Mouse (Mus musculus): ENCODE results near the gene Tstd2. TPM values are rescaled to one million over a fixed set of nuclear protein-coding genes. Genes with fewer than 3 reads are reported as not detected.

Tstd2 gene
- polyA plus RNA-seq, 1 experiment from 2014 or later, result 66.0 TPM

DNA sequence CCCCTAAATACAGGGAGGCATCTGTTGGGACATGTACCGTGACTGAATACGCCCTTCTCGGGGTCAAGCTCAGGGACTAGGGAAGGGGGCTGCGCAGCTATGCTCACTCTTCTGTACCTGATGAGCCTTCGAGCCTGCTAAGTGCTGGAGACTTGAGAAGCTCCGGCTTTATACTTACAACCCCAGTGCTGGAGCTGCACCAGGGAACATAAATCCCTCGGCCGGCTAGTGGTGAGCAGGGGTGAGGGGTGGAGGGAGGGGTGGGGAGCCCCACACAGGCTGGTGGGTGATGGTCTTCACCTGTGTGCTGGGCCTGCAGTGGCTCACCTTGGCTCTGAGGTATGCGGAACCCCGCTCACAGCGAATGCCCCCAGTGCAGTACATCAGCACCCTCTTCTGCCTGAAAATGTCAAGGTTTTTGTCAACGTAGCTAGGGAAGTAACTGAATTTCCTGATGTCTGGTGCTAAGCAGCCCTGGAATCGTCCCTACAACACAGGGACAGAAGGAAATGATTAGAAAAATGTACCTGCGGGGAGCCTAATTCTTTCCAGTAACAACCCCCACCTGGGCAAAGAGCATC lies 18.9 kb downstream of the Tstd2 start:
- Histone ChIP-seq H3K4me2 (no peak overlapping the region), H3K9me3 (no peaks in the 10 kb centered on the region), H3K4me1 (replicated peaks) (no peaks in the 10 kb centered on the region), H3K27ac (no peak overlapping the region), H3K36me3 (peaks cover 97% of the 10 kb centered on the region), H3K4me3 (replicated peaks) (no peak overlapping the region), H3K9ac (replicated peaks) (no peak overlapping the region), H3K27me3 (no peaks in the 10 kb centered on the region)
- WGBS, result 86% methylated on average over 14 of the region's 14 CpGs
- ATAC-seq (ENCODE audit: insufficient number of reproducible peaks, insufficient read depth, low FRiP score, low TSS enrichment, low read depth), result no peak

DNA sequence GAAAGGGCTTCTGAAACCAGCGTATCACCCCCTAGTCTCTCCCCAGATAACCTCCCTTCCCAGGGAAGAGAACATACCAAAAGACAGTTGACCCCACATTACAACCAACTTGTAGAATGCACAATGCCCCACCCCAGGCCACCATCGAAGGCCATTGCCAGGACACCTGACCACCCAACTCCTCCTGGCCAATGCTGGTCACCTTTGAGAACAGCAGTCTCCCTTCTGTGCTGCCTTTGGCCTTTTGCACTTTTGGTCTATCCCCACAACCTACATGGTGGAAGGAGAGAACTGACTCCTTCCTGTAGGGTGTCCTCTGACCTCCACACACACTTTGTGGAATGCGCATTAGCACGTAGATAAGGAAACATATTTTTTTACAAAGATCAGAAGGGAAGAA lies 21.0 kb downstream of the Tstd2 start:
- no peaks in the 10 kb centered on the region for H3K27me3 ChIP-seq
- H3K9me3 ChIP-seq, result no peaks in the 10 kb centered on the region
- no peaks in the 10 kb centered on the region for H3K4me1 ChIP-seq (replicated peaks)
- H3K27ac ChIP-seq, result no peak overlapping the region
- no peak overlapping the region for H3K4me2 ChIP-seq
- H3K9ac ChIP-seq (replicated peaks), result no peak overlapping the region
- peaks cover 90% of the 10 kb centered on the region for H3K36me3 ChIP-seq
- 97% methylated on average over 4 of the region's 4 CpGs for WGBS
- ATAC-seq (ENCODE audit: insufficient number of reproducible peaks, insufficient read depth, low FRiP score, low TSS enrichment, low read depth), result no peak
- no peak overlapping the region for H3K4me3 ChIP-seq (replicated peaks)

DNA sequence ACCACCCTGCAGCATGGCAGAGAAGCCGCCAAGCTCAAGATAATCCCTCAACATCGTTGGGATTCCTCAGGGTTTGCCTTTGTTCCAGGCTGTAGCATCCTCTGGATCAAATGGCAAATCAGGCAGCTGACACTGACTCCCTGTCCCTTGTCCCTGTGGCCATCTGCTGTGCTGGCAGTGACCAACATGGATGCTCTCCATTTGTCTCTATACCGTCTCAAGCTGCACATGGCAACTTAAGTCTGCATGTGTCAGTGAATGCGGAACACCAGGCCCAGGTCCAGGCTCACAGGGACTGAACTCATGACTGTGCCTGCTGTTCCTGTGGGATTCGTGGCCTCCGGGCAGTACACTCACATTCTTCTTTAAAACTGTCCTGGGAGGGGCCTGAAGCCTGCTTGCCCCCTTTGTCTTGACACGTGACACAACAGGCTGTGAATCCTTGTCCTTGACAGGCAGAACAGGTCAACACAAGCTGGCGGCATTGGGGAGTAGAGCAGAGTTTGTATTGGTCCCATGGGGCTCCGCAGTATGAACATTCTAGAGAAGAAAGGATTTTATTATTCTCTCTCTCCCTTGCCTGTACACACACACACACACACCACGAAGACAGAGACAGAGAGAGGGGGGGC lies 21.8 kb downstream of the Tstd2 start:
- Histone ChIP-seq H3K4me1 (replicated peaks) (no peaks in the 10 kb centered on the region), H3K4me2 (no peak overlapping the region), H3K27ac (no peak overlapping the region), H3K9me3 (no peaks in the 10 kb centered on the region), H3K9ac (replicated peaks) (no peak overlapping the region), H3K4me3 (replicated peaks) (no peak overlapping the region), H3K36me3 (peaks cover 83% of the 10 kb centered on the region), H3K27me3 (no peaks in the 10 kb centered on the region)
- WGBS, result 79% methylated on average over 10 of the region's 10 CpGs
- ATAC-seq (ENCODE audit: insufficient number of reproducible peaks, insufficient read depth, low FRiP score, low TSS enrichment, low read depth), result no peak

DNA sequence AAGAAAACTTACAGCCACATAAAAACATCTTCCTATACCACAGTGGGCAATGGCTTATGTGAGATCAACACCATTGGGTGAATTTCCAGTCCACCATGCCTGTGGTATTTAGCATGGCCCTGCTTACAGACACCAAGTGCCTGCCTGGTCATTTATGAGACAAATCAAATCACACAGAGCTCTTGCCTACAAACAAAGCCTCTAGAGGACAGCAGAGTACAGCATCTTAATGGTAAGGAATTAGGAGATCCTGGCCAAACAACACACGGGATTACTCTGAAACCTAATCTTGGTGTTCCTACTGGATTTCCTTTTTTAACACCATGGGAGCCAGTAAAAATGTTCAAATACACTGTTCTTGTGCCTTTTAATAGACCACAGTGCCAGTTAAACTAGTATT lies 23.2 kb downstream of the Tstd2 start:
- Histone ChIP-seq H3K4me3 (replicated peaks) (no peak overlapping the region), H3K27me3 (no peaks in the 10 kb centered on the region), H3K9me3 (no peaks in the 10 kb centered on the region), H3K4me2 (no peak overlapping the region), H3K9ac (replicated peaks) (no peak overlapping the region), H3K4me1 (replicated peaks) (no peaks in the 10 kb centered on the region), H3K36me3 (peaks cover 70% of the 10 kb centered on the region), H3K27ac (no peak overlapping the region)
- WGBS, result 72% methylated on average over 1 of the region's 1 CpGs
- no peak for ATAC-seq (ENCODE audit: insufficient number of reproducible peaks, insufficient read depth, low FRiP score, low TSS enrichment, low read depth)

DNA sequence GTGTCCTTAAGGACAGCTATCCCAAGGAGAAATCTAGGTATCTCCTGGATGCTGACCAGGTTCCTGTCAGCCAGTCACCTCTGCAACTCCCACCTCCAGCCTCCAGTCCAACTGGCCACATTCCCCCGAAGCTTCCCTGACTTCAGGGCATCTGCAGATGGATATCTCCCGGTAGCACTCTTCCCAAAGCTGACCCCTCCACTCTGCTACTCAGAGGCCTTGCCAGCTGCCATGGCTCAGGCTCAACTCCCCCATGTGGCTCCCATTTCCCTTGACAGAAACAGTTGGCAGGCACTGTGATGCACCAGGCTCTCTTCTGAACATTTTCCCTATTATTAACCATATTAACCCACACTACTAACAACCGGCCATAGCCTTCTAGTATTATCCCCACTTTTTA lies 27.1 kb downstream of the Tstd2 start:
- no peak for ATAC-seq (ENCODE audit: insufficient number of reproducible peaks, insufficient read depth, low FRiP score, low TSS enrichment, low read depth)
- no peak overlapping the region for H3K4me3 ChIP-seq (replicated peaks)
- no peak overlapping the region for H3K27ac ChIP-seq
- no peaks in the 10 kb centered on the region for H3K4me1 ChIP-seq (replicated peaks)
- peaks cover 30% of the 10 kb centered on the region for H3K36me3 ChIP-seq
- no peak overlapping the region for H3K4me2 ChIP-seq
- H3K27me3 ChIP-seq, result no peaks in the 10 kb centered on the region
- H3K9ac ChIP-seq (replicated peaks), result no peak overlapping the region
- no peaks in the 10 kb centered on the region for H3K9me3 ChIP-seq
- 80% methylated on average over 3 of the region's 3 CpGs for WGBS

DNA sequence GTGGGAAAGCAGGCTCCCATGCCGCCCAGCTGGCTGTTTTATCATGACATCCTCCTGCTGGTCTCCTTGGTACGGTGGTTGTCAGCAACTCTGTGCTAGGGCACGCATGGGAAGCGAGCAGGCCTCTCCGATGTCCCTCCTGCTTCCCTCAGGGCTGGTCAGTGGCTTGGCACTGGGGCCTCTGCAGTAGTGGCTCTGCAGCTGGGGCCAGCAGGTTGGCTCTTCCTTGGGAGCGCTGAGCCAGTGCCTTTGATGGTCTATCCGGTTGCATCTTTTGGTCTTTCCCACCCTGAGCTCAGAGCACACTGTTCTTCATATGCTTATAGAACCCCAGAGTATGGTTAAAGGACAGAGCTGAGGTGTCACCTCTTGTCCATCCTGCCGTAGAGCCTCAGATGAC lies 28.4 kb downstream of the Tstd2 start:
- no peak for ATAC-seq (ENCODE audit: insufficient number of reproducible peaks, insufficient read depth, low FRiP score, low TSS enrichment, low read depth)
- H3K27ac ChIP-seq, result no peak overlapping the region
- H3K4me1 ChIP-seq (replicated peaks), result no peaks in the 10 kb centered on the region
- no peak overlapping the region for H3K9ac ChIP-seq (replicated peaks)
- WGBS, result 86% methylated on average over 8 of the region's 8 CpGs
- H3K4me2 ChIP-seq, result no peak overlapping the region
- H3K36me3 ChIP-seq, result peaks cover 18% of the 10 kb centered on the region
- H3K27me3 ChIP-seq, result no peaks in the 10 kb centered on the region
- H3K4me3 ChIP-seq (replicated peaks), result no peak overlapping the region
- no peaks in the 10 kb centered on the region for H3K9me3 ChIP-seq

DNA sequence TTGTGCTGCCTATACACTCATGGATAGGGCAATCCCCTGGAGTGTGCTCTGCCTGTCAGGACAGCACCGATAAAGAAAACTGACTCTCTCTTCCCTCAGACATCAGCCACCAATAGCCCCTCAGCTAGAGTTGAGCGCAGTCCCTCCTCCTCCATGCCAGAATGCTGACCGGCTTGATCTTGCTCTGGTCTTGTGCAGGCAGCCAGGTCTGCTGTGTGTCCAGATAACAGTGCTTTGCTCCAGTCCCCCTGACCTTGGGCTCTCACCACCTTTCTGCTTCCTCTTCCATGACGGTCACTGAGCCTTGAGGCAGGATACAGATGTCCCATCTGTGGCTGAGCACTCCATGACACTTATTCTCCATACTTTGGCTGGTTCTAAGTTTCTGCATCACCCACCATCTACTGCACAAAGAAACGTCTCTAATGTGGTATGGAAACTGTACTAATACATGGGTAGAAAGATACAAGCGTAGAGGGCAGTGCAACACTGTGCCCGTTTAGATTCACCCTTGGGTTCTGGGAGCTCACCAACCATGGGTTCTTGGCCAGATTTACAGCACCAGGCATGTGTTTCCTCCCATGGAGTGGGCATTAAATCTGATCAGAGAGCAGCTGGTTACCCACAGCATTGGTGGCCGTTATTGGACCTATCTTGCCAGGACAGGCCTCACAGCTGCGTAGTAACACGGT lies 36.3 kb downstream of the Tstd2 start:
- no peak overlapping the region for H3K27ac ChIP-seq
- WGBS, result 88% methylated on average over 10 of the region's 10 CpGs
- no peaks in the 10 kb centered on the region for H3K36me3 ChIP-seq
- no peak overlapping the region for H3K4me3 ChIP-seq (replicated peaks)
- no peak overlapping the region for H3K4me2 ChIP-seq
- H3K27me3 ChIP-seq, result no peaks in the 10 kb centered on the region; the same call in 1 of the 2 replicates
- H3K4me1 ChIP-seq (replicated peaks), result peaks cover 9% of the 10 kb centered on the region
- no peak for ATAC-seq (ENCODE audit: insufficient number of reproducible peaks, insufficient read depth, low FRiP score, low TSS enrichment, low read depth)
- H3K9me3 ChIP-seq, result no peaks in the 10 kb centered on the region
- no peak overlapping the region for H3K9ac ChIP-seq (replicated peaks)

DNA sequence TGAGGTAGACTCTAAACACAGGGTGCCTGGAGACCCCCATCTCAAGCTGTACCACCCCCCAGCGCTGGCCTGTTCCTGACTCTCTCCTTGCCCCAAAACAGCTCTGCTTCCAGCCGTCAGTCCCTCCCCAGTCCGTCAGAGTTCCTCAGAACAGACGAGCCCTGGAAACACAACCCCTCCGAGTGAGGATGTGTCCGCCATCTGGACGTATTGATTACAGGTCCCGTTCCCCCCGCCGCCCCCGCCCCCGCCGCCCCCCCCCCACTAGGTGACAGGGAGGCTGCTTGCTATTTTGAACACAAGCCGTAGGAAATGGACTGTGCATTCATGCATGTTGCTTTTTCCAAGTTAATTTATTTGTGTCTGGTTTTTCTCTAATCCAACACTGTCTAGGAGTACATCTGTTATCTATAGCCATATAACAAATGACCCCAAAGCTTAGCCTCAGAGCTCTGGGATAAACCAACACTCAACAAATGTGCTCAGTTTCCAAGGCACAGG lies 37.2 kb downstream of the Tstd2 start:
- Histone ChIP-seq H3K27me3 (no peaks in the 10 kb centered on the region; the same call in 1 of the 2 replicates), H3K4me1 (replicated peaks) (peaks cover 9% of the 10 kb centered on the region), H3K9ac (replicated peaks) (no peak overlapping the region), H3K4me2 (peak overlapping the region; percentile 37), H3K4me3 (replicated peaks) (no peak overlapping the region), H3K36me3 (no peaks in the 10 kb centered on the region), H3K9me3 (no peaks in the 10 kb centered on the region), H3K27ac (peak overlapping the region; percentile 69)
- ATAC-seq (ENCODE audit: insufficient number of reproducible peaks, insufficient read depth, low FRiP score, low TSS enrichment, low read depth), result peak; percentile 68; the same call in 1 of the 2 replicates
- WGBS, result 11% methylated on average over 14 of the region's 14 CpGs

DNA sequence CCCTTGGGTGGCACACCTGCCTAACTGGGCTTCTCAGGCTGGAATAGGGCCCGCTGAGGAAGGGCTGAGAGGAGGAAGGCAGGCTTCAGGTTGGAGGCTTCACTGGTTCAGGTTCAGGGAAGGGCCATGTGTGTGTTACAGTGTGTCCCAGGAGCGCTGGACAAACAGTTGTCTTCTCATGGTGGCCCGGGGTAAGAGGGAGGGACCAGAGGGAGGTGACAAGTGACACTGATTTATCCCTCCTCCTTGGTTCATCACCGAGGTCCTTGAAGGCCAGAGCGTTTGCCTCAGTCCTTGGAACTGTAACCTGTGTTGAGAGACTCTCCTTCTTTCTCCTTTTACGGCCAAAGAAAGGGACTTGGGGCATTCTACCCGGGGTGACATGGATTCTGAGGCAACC lies 38.0 kb downstream of the Tstd2 start:
- WGBS, result 44% methylated on average over 7 of the region's 7 CpGs
- no peak for ATAC-seq (ENCODE audit: insufficient number of reproducible peaks, insufficient read depth, low FRiP score, low TSS enrichment, low read depth)

DNA sequence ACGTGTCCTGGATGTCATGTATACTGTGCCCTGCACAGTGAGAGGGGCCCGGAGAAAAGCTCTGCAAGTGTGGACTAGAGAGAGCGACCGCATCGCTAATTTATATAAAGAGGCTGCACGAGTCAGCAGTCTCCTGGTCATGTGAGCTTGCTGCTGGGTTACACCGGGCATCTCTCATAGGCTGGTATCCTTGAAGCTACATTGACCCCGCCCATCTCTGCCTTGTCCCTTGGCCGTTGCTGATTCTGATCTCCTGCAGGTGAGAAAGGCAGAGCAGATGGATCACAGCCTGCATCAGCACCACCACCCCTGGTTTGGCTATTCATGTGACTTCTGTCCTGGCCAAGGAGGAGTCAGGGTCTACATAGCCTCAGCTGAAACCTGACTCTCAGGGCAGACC lies 39.4 kb downstream of the Tstd2 start:
- Histone ChIP-seq H3K9me3 (no peaks in the 10 kb centered on the region), H3K4me1 (replicated peaks) (peaks cover 9% of the 10 kb centered on the region), H3K9ac (replicated peaks) (no peak overlapping the region), H3K27me3 (no peaks in the 10 kb centered on the region; the same call in 1 of the 2 replicates), H3K36me3 (no peaks in the 10 kb centered on the region), H3K4me2 (no peak overlapping the region), H3K4me3 (replicated peaks) (no peak overlapping the region), H3K27ac (no peak overlapping the region)
- 74% methylated on average over 9 of the region's 9 CpGs for WGBS
- ATAC-seq (ENCODE audit: insufficient number of reproducible peaks, insufficient read depth, low FRiP score, low TSS enrichment, low read depth), result no peak

More for the DNA sequence above, 38.0 kb downstream of the Tstd2 start:
- H3K36me3 ChIP-seq, result no peaks in the 10 kb centered on the region
- H3K27me3 ChIP-seq, result no peaks in the 10 kb centered on the region; the same call in 1 of the 2 replicates
- H3K4me2 ChIP-seq, result no peak overlapping the region
- peak overlapping the region; percentile 69 for H3K27ac ChIP-seq
- no peak overlapping the region; the same call in 1 of the 2 replicates for H3K9ac ChIP-seq (replicated peaks)
- no peak overlapping the region for H3K4me3 ChIP-seq (replicated peaks)
- peaks cover 9% of the 10 kb centered on the region for H3K4me1 ChIP-seq (replicated peaks)
- no peaks in the 10 kb centered on the region for H3K9me3 ChIP-seq

DNA sequence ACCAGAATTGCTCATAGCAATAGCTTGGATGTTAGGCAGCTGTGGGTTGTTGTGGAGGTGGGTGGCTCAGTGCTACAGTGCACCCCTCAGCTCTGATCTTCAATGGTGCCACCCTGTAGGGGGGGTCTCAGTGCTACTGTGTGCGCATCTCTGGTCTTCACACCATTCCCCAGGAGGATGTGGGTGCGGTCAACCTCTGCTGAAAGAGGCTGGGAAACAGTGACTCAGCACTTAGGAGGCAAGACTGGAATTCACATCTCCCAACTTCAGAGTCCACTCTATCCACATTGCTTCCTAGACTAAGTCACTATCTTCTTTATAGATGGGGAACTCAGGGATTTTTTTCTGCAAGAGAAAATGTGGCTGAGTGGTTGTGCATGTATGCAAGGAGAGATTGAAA lies 40.9 kb downstream of the Tstd2 start:
- H3K27ac ChIP-seq, result no peak overlapping the region
- peaks cover 9% of the 10 kb centered on the region for H3K4me1 ChIP-seq (replicated peaks)
- no peak overlapping the region for H3K4me2 ChIP-seq
- WGBS, result 87% methylated on average over 2 of the region's 2 CpGs
- ATAC-seq (ENCODE audit: insufficient number of reproducible peaks, insufficient read depth, low FRiP score, low TSS enrichment, low read depth), result no peak
- H3K36me3 ChIP-seq, result no peaks in the 10 kb centered on the region
- H3K9ac ChIP-seq (replicated peaks), result no peak overlapping the region
- H3K4me3 ChIP-seq (replicated peaks), result no peak overlapping the region
- H3K9me3 ChIP-seq, result no peaks in the 10 kb centered on the region
- no peaks in the 10 kb centered on the region; the same call in 1 of the 2 replicates for H3K27me3 ChIP-seq
